ENCODE assay signal across 19 mouse cellular contexts in genomic region chr7:139439031-139439430, GRCm38 (mm10). TPM values are rescaled to one million over a fixed set of nuclear protein-coding genes. Genes with fewer than 3 reads are reported as not detected.
DNase-seq lines count a peak whose midpoint lies in the region.
"Had no signal": no experiment of that assay in that cellular context is flagged by ENCODE, and none has a peak within 500 bp of the region (broad histone marks: within the 10 kb centered on the region; RNA-seq: fewer than 3 reads in every experiment).

No protein-coding gene starts in this region.

- DNase-seq in cerebellum, adult 9-11 months = peak; percentile 35
- DNase-seq in cerebellum, postnatal 14 days = no peak
- DNase-seq in gastrocnemius, postnatal 25 days = peak; percentile 22
- no peak for DNase-seq in gastrocnemius, postnatal 4 days (ENCODE audit: low spot score in 2 of 2)
- DNase-seq in urinary bladder, adult 2 months (ENCODE audit: low spot score) = peak; percentile 13
- DNase-seq in urinary bladder, postnatal 36 days (ENCODE audit: low spot score in 2 of 2) = no peak
- DNase-seq in skeletal muscle tissue, adult 2 months (ENCODE audit: low read depth, low spot score) = peak; percentile 34
- no peak for DNase-seq in B cell, adult 2 months
- DNase-seq: adrenal gland, adult 2 months; adrenal gland, postnatal 36 days; kidney, adult 9 months; kidney, postnatal 10 days; layer of hippocampus, adult 9-11 months; liver; lung, adult 2 months; lung, postnatal 14 days; right cerebral cortex, postnatal 4 days; thymus, adult 2 months; thymus, postnatal 36 days had no signal

RNA-seq across cellular contexts. Expression of gene Inpp5a, which starts 50.1 kb away (rescaled TPM):
- total RNA-seq in gastrocnemius, postnatal 25 days (2021) = 10 to 100 TPM; 59.6 to 69.6 TPM
- total RNA-seq in gastrocnemius, postnatal 4 days (2021) = 100 to 1,000 TPM; 104 TPM
- 26.7 and 71.7 TPM in 2 replicates for polyA plus RNA-seq in urinary bladder, adult 2 months (2012; rRNA removed)

Comparison
In these comparisons a context has a peak if more than half of its experiments do, and no peak if none do; other contexts are left out.
1. DNase-seq: peak in cerebellum, adult 9-11 months (single experiment), gastrocnemius, postnatal 25 days (single experiment), urinary bladder, adult 2 months (single experiment) and skeletal muscle tissue, adult 2 months (single experiment); none in cerebellum, postnatal 14 days (0 of 2), gastrocnemius, postnatal 4 days (0 of 2), urinary bladder, postnatal 36 days (0 of 2) and B cell, adult 2 months (0 of 2).